Mouse (Mus musculus) brain, embryonic 14.5 days (tissue): ENCODE results near the gene Npsr1.

Experiments
- CTCF ChIP-seq: fragments of 200-500 bp; IDR thresholded peaks from 2 replicates; pipeline ENCODE4 v1.5.1; 2012; ENCODE audit warnings: inconsistent platforms, mild to moderate bottlenecking, moderate library complexity, borderline replicate concordance; ENCODE audit not compliant: insufficient read depth, insufficient read length; ENCODE audit errors: extremely low read depth
- POLR2A ChIP-seq: fragments of 200-500 bp; IDR thresholded peaks from 2 replicates; pipeline ENCODE4 v1.6.1; 2012; ENCODE audit warnings: mild to moderate bottlenecking, inconsistent platforms, borderline replicate concordance; ENCODE audit not compliant: poor library complexity, insufficient read depth, insufficient read length, severe bottlenecking; ENCODE audit errors: extremely low read depth

DNA sequence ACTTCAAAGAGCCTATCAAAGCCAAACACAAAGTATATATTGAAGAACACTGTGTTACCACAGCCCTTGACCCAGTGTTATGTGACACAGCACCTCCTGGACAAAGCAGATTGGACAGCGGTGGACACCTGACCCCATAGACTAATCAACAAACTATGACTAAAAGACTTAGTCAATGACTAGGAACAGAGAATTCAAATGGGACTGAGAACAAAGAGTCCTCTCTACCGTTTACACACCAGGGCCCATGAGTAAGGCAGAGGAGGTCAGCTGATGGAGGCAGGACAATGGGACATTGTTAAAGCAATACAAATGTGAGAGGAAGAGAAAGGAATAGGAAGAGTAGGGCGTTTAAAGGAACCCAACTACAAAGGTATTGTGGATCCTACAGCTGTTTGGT, 243.5 kb downstream of the Npsr1 start:
- no peak for TF ChIP-seq POLR2A
- TF ChIP-seq CTCF: no peak
